Mouse (Mus musculus): Measurements from ENCODE around the gene Cdsn.

DNA sequence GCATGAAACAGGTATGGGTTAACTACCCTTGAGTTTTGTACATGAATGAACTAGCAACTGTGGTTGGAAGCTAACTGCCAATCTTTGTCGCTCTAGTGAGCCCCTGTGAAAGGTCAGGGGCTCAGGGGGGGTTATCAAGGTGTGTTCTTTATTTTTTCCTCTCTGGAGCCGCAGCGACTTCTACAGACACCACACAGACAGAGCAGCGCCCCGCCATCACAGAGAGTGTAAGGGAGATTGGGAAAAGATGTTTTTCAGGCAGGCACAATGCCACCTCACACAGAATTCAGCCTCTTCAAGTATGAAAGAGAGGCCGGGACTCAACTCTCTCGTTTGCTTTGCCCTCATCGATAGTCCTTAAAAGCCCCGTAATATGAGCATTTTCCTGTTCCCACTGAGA is 40.2 kb downstream of the Cdsn start:
- TF ChIP-seq CTCF (IDR thresholded peaks at IDR 0.05; ENCODE audit: insufficient read depth, low read length) (no peak), POLR2A (IDR thresholded peaks at IDR 0.05; ENCODE audit: borderline replicate concordance, extremely low read depth, low read depth, low read length) (no peak)

Measured in lung, adult 2 months (tissue).